Mouse (Mus musculus) stomach, embryonic 15.5 days (tissue): ENCODE data around the gene Cbr4. TPM values are rescaled to one million over a fixed set of nuclear protein-coding genes. Genes with fewer than 3 reads are reported as not detected.
A peak's percentile ranks its signal among the peaks of the same experiment; 100 is the strongest.

Source experiments
- ATAC-seq: fragments of 200-750 bp; cut with Nextera tagmentation; 2 replicates; pipeline ENCODE4 v1.8.0; 2017; ENCODE audit warnings: low read depth, moderate number of reproducible peaks, moderate TSS enrichment; ENCODE audit not compliant: insufficient read depth, low FRiP score
- H3K27ac ChIP-seq: fragments of 300-500 bp; sonication (generic); 2 replicates; pipeline ENCODE4 v1.5.1; 2015; ENCODE audit warnings: mild to moderate bottlenecking, inconsistent platforms
- H3K27me3 ChIP-seq: fragments of 300-500 bp; sonication (generic); replicated peaks from 2 replicates; pipeline ENCODE4 v1.6.1; 2015; ENCODE audit warnings: inconsistent platforms
- H3K36me3 ChIP-seq: fragments of 300-500 bp; sonication (generic); 2 replicates; pipeline ENCODE4 v1.6.1; 2015; ENCODE audit warnings: inconsistent platforms
- H3K4me1 ChIP-seq: fragments of 300-500 bp; sonication (generic); 2 replicates; pipeline ENCODE4 v1.6.1; 2015; ENCODE audit warnings: inconsistent platforms
- H3K4me2 ChIP-seq: fragments of 300-500 bp; sonication (generic); 2 replicates; pipeline ENCODE4 v1.6.1; 2015; ENCODE audit warnings: mild to moderate bottlenecking, inconsistent platforms
- H3K4me3 ChIP-seq: fragments of 300-500 bp; sonication (generic); replicated peaks from 2 replicates; pipeline ENCODE4 v1.5.1; 2015; ENCODE audit warnings: inconsistent platforms
- H3K9ac ChIP-seq: fragments of 300-500 bp; sonication (generic); 2 replicates; pipeline ENCODE4 v1.6.1; 2015; ENCODE audit warnings: inconsistent platforms
- H3K9me3 ChIP-seq: fragments of 300-500 bp; sonication (generic); 2 replicates; pipeline ENCODE4 v1.6.1; 2016; ENCODE audit warnings: inconsistent platforms
- WGBS: fragments of 180-500 bp; shearing (Covaris S2); methylation state at CpG from one replicate; pipeline ENCODE4 v1.1.7; 2015; 5-methylcytosine and 5-hydroxymethylcytosine counted together
- polyA plus RNA-seq: library from polyadenylated mRNA; unstranded; fragments of >200 nt; fragmentation: Nextera tagmentation; extraction: Ambion mirVana; gene quantifications from 2 replicates; pipeline ENCODE4 v1.2.1, GENCODE M21; 2015

The Cbr4 gene
- polyA plus RNA-seq, 1 experiment from 2014 or later: 29.9 TPM

- no peaks in the 10 kb centered on the region for H3K27me3 ChIP-seq
- no peak overlapping the region for H3K9ac ChIP-seq
- 50% methylated on average over 8 of the region's 8 CpGs for WGBS
- H3K9me3 ChIP-seq: no peaks in the 10 kb centered on the region
- ATAC-seq: peak; percentile 51; the same call in 1 of the 2 replicates
- no peak overlapping the region for H3K4me2 ChIP-seq
- H3K36me3 ChIP-seq: no peaks in the 10 kb centered on the region
- no peak overlapping the region for H3K27ac ChIP-seq
- H3K4me3 ChIP-seq: no peak overlapping the region
- H3K4me1 ChIP-seq: peaks cover 24% of the 10 kb centered on the region; the same call in 1 of the 2 replicates
Observed at GRCm38 (mm10) chr8:61556219-61556618, 68.7 kb downstream of the Cbr4 start.
